Mouse (Mus musculus): ENCODE results near the gene Tead4. TPM values are rescaled to one million over a fixed set of nuclear protein-coding genes. Genes with fewer than 3 reads are reported as not detected.

The Tead4 gene
- not detected in 2 replicates for polyA plus RNA-seq (2012)

GRCm38 (mm10) chr6:128300134-128301001 lies at the start of gene Tead4:
TSS of gene Tead4 (minus strand) at chr6:128300823.
- no peak for TF ChIP-seq GATA1 (IDR thresholded peaks at IDR 0.05; ENCODE audit: low read length)

DNA sequence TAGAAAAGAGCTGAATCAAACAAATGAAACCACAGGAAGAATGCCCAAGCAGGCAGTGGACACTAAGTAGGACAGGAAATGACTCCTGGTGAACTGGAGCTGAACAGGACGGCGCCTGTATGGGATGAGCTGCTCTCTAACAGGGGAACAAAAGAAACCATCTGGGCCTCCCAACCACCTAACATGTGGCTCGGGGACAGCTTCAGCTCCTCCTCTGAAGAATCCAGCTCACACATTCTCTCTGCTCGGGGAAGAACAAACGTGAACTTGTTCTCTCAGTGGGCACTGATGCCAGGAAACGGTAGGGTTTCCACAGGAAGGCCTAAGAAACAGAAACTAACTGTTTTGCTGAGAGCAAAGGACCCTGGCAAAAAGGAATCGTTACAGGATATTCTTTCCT lies 49.1 kb upstream of the Tead4 start:
- TF ChIP-seq GATA1 (IDR thresholded peaks at IDR 0.05; ENCODE audit: low read length), result no peak

GRCm38 (mm10) chr6:128346782-128347181 lies 46.2 kb upstream of the Tead4 start:
- TF ChIP-seq GATA1 (IDR thresholded peaks at IDR 0.05; ENCODE audit: low read length), result no peak

DNA sequence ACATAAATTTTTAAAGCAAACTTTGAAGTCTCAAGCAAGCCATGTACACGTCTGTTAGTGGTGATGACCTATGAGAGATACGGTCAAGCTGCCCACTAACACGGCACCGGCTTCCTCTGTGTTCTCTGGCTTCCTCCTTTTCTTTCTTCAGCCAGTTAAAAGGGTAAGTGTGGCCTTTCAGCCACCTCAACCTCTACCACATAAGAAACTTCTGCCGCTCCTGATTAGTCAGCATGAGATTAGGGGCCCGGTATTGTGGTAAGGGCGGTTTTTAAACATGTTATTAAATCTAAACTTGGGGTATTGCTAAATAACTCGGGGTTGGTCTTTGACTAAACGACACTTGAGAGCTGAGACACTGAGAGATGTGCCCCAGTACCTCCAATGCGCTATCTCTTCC lies 45.0 kb upstream of the Tead4 start:
- TF ChIP-seq GATA1 (IDR thresholded peaks at IDR 0.05; ENCODE audit: low read length), result no peak

DNA sequence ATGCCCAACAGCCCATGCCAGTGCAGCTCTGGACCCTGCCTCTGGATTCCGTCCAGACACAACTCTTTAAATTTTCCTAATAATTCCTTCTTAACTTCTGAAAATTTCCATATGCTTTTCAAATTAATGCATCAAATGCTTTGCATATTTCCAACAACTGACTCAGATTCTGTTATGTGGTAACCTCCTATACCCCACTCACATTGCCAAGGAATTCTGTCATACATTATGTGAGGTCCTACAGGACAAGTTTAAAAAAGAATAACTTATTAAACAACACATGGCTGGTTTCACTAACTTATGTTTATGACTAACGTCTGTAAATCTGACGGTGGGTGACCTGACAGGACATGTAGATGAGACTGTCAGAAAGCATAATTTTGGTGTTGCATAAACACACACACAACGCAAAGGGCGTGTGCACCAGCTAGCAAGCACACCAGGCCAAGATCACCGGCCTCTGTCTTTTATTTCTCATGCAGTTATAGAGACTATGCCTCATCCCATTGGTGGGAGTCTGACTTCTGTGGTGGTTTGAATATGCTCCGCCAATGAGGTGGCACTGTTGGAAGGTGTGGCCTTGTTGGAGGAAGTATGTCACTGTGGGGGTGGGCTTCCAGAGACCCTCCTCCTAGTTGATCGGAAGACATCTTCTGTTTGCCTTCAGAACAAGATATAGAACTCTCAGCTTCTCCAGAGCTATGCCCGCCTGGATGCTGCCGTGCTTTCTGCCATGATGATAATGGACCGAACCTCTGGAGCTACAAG lies 41.5 kb upstream of the Tead4 start:
- TF ChIP-seq GATA1 (IDR thresholded peaks at IDR 0.05; ENCODE audit: low read length), result no peak

DNA sequence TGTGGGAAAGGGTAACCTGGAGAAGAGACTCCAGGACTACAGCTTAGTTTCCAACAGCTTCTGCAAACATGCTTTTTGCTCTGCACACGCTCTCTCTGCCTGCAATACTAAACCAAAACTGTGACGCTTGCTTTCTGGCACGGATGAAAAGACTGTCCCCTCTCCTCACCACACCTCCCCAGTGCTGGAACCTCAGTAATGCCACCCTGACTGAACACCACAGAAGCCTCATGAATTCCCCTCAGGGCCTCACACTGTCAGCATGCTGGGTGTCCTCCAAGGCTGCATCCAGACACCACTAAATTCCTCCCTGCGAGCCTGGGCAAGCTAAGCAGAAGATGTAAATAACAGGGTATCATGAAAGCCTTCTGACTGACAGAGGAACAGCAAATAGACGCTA lies 38.3 kb upstream of the Tead4 start:
- TF ChIP-seq GATA1 (IDR thresholded peaks at IDR 0.05; ENCODE audit: low read length), result no peak

GRCm38 (mm10) chr6:128337467-128337866 lies 36.8 kb upstream of the Tead4 start:
- TF ChIP-seq GATA1 (IDR thresholded peaks at IDR 0.05; ENCODE audit: low read length), result no peak

- no peak for TF ChIP-seq GATA1 (IDR thresholded peaks at IDR 0.05; ENCODE audit: low read length)
Measured at GRCm38 (mm10) chr6:128334397-128335124, 33.9 kb upstream of the Tead4 start.

DNA sequence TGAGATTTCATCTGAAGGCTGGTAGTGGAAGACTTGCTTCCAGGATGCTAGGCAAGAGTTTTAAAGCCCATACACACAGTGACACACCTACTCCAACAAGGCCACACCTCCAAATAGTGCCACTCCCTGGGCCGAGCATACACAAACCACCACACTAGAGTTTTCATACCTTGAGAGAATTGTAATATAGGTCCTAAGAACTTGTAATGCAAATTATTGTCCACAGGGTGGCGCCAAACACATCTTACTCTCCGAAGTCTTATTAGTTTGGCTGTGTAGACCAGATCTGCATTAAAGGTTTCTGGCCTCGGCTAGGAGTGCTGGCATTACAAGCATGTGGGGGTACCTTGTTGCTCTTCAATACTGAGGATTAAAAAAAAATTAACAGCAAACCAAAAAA lies 17.7 kb upstream of the Tead4 start:
- no peak for TF ChIP-seq GATA1 (IDR thresholded peaks at IDR 0.05; ENCODE audit: low read length)

- no peak for TF ChIP-seq GATA1 (IDR thresholded peaks at IDR 0.05; ENCODE audit: low read length)
Measured at GRCm38 (mm10) chr6:128315597-128315996, 15.0 kb upstream of the Tead4 start.

DNA sequence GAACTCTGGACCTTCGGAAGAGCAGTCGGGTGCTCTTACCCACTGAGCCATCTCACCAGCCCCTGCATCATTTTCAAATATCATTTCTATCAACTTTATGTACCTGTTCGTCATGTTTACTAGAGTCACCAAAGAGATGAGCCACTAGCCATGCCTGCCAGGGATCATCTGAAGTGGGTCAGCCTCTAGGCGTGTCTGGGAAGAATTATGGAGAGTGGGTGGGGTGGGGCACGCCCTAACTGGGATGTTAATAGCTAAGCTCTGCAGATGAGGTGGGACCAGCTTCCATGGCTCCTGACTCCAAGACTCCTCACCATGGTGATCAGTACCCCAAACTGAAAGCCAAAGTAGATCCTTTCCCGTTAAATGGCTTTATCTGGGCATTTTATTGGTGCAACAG lies 14.2 kb upstream of the Tead4 start:
- no peak for TF ChIP-seq GATA1 (IDR thresholded peaks at IDR 0.05; ENCODE audit: low read length)

GRCm38 (mm10) chr6:128308311-128308710 lies 7.7 kb upstream of the Tead4 start:
- TF ChIP-seq GATA1 (IDR thresholded peaks at IDR 0.05; ENCODE audit: low read length), result no peak

DNA sequence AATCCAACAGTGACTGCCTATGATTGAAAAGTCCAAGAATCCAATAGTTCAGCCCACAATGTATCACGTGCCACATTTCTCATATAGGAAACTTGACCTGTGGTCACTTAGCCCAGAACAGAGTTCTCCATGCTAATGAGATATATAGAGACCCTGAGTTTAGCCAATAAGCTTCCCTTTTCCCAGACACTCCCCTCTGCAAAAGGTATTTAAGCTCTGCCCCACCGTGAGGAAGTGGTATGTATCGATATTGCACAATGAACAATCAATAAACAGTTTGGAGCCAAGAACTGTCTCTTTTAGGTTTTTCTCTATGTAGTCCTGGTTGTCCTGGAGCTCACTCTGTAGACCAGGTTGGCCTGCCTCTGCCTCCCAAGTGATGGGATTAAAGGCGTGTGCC lies 4.2 kb upstream of the Tead4 start:
- TF ChIP-seq GATA1 (IDR thresholded peaks at IDR 0.05; ENCODE audit: low read length), result no peak

- no peak for TF ChIP-seq GATA1 (IDR thresholded peaks at IDR 0.05; ENCODE audit: low read length)
Measured at GRCm38 (mm10) chr6:128301891-128302290, 1.3 kb upstream of the Tead4 start.

- no peak for TF ChIP-seq GATA1 (IDR thresholded peaks at IDR 0.05; ENCODE audit: low read length)
Measured at GRCm38 (mm10) chr6:128301458-128301857, 835 bp upstream of the Tead4 start.
